Mouse (Mus musculus): ENCODE measurements around the gene Vmn2r19. TPM values are rescaled to one million over a fixed set of nuclear protein-coding genes. Genes with fewer than 3 reads are reported as not detected.

Vmn2r19 gene
- polyA plus RNA-seq (2016; fragmentation: Nextera tagmentation; extraction: Ambion mirVana) = not detected in 2 replicates

DNA sequence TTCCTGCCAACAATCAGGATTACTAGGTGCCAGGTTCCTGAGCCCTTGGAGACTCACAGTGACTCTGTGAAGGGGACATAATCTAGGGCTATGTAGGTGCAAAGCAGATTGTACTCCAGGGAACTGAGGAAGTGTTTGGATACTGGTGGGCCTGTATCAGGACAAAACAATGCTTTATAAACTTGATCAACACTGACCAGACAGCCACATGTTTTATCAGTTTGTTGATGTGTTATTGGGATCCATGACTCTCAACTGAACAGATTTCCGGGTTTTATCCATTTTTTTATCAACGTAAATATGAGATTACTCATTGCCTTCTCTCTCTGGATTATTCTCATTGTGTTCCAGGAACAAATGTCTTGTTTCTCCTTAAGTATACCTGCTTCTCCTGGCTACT is at the start of gene Vmn2r19:
Gene Vmn2r19 (plus strand): TSS at position 301 of the 400 bp plus-strand sequence.
- H3K4me1 ChIP-seq = no peaks in the 10 kb centered on the region
- DNase-seq (ENCODE audit: low spot score) = no peak
- WGBS = 93% methylated on average over 2 of the region's 2 CpGs
- H3K36me3 ChIP-seq (replicated peaks) = no peaks in the 10 kb centered on the region
- no peaks in the 10 kb centered on the region for H3K27me3 ChIP-seq (replicated peaks; ENCODE audit: low read depth, poor library complexity, severe bottlenecking)
- no peaks in the 10 kb centered on the region for H3K9me3 ChIP-seq
- no peak within 1 kb of the TSS for H3K4me3 ChIP-seq
- no peak within 1 kb of the TSS for H3K27ac ChIP-seq (replicated peaks)

DNA sequence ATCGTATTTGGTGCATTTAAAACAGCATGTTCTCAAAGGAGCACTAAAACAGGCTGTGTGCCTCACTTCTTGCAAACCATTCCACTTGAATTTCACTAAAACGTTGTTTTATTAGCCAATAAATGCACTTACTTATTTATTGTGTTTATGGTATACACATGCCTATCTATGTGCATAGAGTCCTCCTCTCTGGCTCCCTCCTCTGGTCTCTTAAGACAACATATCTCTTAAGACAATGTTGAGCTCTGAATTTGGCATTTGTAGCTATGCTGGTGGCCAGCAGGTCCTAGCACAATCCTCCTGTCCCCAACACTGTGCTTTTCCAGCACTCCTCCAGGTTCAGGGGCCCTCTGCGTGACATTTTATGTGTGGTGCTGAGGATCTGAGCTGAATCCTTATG is 49.2 kb upstream of the Vmn2r19 start:
- no peak for DNase-seq (ENCODE audit: low spot score)
- WGBS = 82% methylated on average over 3 of the region's 3 CpGs
- H3K27me3 ChIP-seq (replicated peaks; ENCODE audit: low read depth, poor library complexity, severe bottlenecking) = no peaks in the 10 kb centered on the region
- no peak overlapping the region for H3K27ac ChIP-seq (replicated peaks)
- no peaks in the 10 kb centered on the region for H3K36me3 ChIP-seq (replicated peaks)
- H3K4me1 ChIP-seq = no peaks in the 10 kb centered on the region
- no peaks in the 10 kb centered on the region for H3K9me3 ChIP-seq
- H3K4me3 ChIP-seq = no peak overlapping the region

DNA sequence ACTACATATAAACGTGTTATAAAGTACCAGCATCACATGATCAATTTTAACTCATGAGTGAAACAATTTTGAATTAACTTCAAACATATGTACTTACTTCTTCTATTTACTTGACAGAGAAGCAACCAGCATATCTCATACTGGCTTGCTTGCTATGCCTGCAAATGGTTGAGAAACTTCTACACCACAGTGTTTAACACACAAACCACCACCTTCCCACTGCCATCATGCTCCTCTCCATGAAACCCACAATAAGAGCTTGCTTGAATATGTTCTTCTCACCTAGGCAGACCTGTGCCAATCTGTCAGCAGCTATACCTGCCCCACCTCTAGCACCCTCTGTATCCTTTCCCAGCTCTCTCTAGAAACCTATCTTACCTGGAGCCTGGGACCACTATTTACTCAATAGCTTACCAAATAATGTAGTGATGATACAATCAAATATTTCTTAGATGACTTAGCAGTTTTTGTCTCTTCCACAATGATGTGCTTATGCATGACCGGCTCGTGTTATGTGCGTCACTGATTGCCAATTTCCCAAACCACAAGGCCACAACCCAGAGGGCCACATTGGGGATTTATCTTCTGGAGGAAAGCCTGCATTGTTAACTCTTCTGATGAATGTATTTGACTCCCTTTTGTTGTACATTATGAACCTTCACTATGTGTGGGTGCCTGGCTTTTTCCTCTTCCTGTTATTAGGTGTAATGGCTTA is 48.1 kb upstream of the Vmn2r19 start:
- Histone ChIP-seq H3K36me3 (replicated peaks) (no peaks in the 10 kb centered on the region), H3K27me3 (replicated peaks; ENCODE audit: low read depth, poor library complexity, severe bottlenecking) (no peaks in the 10 kb centered on the region), H3K4me3 (no peak overlapping the region), H3K27ac (replicated peaks) (no peak overlapping the region), H3K9me3 (no peaks in the 10 kb centered on the region), H3K4me1 (no peaks in the 10 kb centered on the region)
- no peak for DNase-seq (ENCODE audit: low spot score)
- 82% methylated on average over 4 of the region's 4 CpGs for WGBS

DNA sequence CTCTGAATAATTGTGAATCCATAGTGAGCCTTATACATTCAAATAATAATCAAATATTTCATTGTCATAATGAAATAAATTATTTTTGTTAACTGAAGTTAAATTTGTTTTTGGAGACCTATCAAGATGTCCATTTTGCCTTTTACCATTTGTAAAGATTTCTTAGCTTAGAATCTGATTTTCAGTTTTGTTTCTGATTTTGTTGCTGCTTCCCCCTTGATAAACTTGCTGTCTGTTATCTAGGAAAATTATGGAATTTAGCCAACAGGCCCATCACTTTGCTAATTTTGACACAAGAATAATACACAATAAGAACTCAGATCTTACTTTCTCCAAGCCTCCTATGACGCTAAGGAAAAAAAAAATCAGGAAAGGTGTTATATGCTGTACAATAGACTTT is 47.3 kb upstream of the Vmn2r19 start:
- Histone ChIP-seq H3K36me3 (replicated peaks) (no peaks in the 10 kb centered on the region), H3K4me1 (no peaks in the 10 kb centered on the region), H3K9me3 (no peaks in the 10 kb centered on the region), H3K27ac (replicated peaks) (no peak overlapping the region), H3K27me3 (replicated peaks; ENCODE audit: low read depth, poor library complexity, severe bottlenecking) (no peaks in the 10 kb centered on the region), H3K4me3 (no peak overlapping the region)
- 90% methylated on average over 1 of the region's 1 CpGs for WGBS
- DNase-seq (ENCODE audit: low spot score) = no peak

DNA sequence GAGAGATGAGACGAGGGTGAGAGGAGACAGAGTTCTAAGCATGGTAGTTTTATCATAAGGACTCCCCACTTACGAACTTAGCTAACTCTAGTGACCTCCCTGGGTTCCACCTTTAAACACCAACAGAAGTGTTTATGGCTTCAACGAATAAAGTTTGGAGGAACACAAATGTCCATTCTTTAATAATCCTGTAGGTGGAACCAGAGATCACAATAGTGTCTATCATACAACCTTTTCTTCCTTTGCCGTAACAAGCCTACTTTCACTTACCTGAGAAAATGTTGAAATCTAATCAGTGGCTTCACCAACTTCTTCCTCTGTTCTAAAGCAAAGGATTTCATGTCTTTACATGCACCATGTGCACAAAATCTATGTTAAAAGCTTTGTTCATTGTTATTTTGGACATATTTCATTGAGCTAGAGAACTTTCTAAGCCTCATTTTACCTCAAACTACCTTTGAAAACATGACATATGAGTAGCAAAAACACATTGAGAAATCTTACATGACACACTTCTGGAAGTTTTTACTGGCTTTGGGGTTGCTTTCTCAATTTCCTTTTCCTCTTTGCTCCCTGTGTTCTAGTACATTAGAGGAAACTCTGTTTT is 46.5 kb upstream of the Vmn2r19 start, which contains the start of gene Clec4d:
Gene Clec4d (plus strand): TSS at position 557 of the 607 bp plus-strand sequence.
- no peak for DNase-seq (ENCODE audit: low spot score)
- no peaks in the 10 kb centered on the region for H3K36me3 ChIP-seq (replicated peaks)
- 73% methylated on average over 4 of the region's 4 CpGs for WGBS
- H3K27ac ChIP-seq (replicated peaks) = no peak within 1 kb of the TSS
- H3K9me3 ChIP-seq = no peaks in the 10 kb centered on the region
- no peak within 1 kb of the TSS for H3K4me3 ChIP-seq
- H3K27me3 ChIP-seq (replicated peaks; ENCODE audit: low read depth, poor library complexity, severe bottlenecking) = no peaks in the 10 kb centered on the region
- H3K4me1 ChIP-seq = no peaks in the 10 kb centered on the region

DNA sequence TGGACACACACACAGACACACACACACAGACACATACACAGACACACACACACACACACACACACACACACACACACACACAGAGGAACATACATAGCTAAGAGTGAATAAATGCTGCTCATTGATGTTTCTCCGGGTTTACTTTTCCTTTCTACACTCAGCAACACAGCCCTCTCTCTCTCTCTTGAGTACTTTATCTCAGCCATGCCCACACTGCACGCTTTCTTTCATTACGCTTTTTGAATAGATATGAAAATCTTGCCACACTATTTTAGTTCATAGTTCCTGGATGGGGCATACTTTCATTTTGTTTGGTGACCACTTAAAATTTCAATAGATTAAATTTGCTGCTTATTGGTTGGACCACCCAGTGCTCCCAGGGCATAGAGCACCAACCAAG is 43.9 kb upstream of the Vmn2r19 start:
- Histone ChIP-seq H3K27me3 (replicated peaks; ENCODE audit: low read depth, poor library complexity, severe bottlenecking) (no peaks in the 10 kb centered on the region), H3K9me3 (no peaks in the 10 kb centered on the region), H3K4me3 (no peak overlapping the region), H3K27ac (replicated peaks) (no peak overlapping the region), H3K36me3 (replicated peaks) (no peaks in the 10 kb centered on the region), H3K4me1 (no peaks in the 10 kb centered on the region)
- no peak for DNase-seq (ENCODE audit: low spot score)
- 88% methylated on average over 3 of the region's 3 CpGs for WGBS

DNA sequence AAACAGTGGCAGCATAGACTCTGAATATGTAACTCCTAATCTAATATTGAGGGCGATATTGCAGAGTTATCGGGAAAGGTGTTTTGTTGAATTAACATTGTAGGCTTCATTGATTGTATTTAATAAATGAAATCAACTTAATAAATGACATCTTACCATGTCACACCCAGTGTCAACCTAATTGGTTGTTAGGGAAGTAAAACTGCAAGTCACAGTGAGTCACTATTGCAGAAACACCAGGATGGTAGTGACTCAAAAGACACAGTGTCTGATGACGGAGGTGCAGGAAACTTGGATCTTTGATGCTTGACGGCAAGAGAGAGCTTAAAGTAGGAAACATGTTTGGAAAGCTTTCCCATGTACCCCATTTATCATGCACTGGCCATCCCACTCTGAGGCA is 42.3 kb upstream of the Vmn2r19 start:
- WGBS = 88% methylated on average over 4 of the region's 4 CpGs
- H3K4me3 ChIP-seq = no peak overlapping the region
- H3K4me1 ChIP-seq = no peaks in the 10 kb centered on the region
- no peak overlapping the region for H3K27ac ChIP-seq (replicated peaks)
- DNase-seq (ENCODE audit: low spot score) = no peak
- no peaks in the 10 kb centered on the region for H3K36me3 ChIP-seq (replicated peaks)
- H3K9me3 ChIP-seq = no peaks in the 10 kb centered on the region
- H3K27me3 ChIP-seq (replicated peaks; ENCODE audit: low read depth, poor library complexity, severe bottlenecking) = no peaks in the 10 kb centered on the region

DNA sequence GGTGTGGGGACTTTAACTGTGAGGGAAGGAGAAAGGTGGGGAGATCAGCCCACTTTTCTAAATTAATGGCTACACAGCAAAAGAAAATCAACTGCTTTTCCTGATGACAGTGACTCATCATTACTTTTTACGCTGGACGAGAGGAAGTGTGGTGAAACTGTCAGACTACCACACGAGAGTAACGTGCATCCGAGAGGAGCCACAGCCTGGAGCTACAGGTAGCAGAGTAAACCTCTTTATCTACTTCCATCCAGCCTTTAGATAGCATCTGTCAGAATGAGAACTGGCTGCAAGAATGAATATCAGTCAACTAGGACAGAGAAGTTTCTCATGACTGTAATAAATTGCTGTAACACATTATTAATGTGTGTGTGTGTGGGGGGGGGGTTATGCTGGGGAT is 41.2 kb upstream of the Vmn2r19 start:
- DNase-seq (ENCODE audit: low spot score) = no peak
- H3K27me3 ChIP-seq (replicated peaks; ENCODE audit: low read depth, poor library complexity, severe bottlenecking) = no peaks in the 10 kb centered on the region
- no peak overlapping the region for H3K27ac ChIP-seq (replicated peaks)
- H3K4me3 ChIP-seq = no peak overlapping the region
- 90% methylated on average over 5 of the region's 5 CpGs for WGBS
- no peaks in the 10 kb centered on the region for H3K36me3 ChIP-seq (replicated peaks)
- H3K4me1 ChIP-seq = no peaks in the 10 kb centered on the region
- no peaks in the 10 kb centered on the region for H3K9me3 ChIP-seq

DNA sequence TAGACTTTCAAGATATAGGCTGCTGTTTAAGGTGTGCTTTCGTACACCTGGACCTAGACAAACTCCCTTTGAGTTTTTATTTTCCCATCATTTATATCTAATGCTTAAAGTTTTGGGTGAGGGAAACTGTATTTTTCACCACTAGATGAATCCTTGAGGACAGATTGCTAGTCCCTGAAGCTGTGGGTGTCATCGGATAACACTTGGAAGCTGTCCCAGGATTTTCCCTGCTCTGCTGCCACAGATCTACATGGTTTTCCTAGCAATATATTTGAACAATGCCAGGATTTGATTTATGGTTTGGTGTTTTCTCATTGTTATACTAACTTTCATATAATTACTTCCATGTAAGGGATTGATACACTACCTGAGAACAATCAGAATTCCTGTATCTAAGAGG is 28.7 kb upstream of the Vmn2r19 start:
- no peaks in the 10 kb centered on the region for H3K27me3 ChIP-seq (replicated peaks; ENCODE audit: low read depth, poor library complexity, severe bottlenecking)
- no peak for DNase-seq (ENCODE audit: low spot score)
- H3K4me1 ChIP-seq = no peaks in the 10 kb centered on the region
- H3K4me3 ChIP-seq = no peak overlapping the region
- no peak overlapping the region for H3K27ac ChIP-seq (replicated peaks)
- peaks cover 6% of the 10 kb centered on the region; the same call in 1 of the 2 replicates for H3K9me3 ChIP-seq
- no peaks in the 10 kb centered on the region for H3K36me3 ChIP-seq (replicated peaks)
- 90% methylated on average over 2 of the region's 2 CpGs for WGBS

DNA sequence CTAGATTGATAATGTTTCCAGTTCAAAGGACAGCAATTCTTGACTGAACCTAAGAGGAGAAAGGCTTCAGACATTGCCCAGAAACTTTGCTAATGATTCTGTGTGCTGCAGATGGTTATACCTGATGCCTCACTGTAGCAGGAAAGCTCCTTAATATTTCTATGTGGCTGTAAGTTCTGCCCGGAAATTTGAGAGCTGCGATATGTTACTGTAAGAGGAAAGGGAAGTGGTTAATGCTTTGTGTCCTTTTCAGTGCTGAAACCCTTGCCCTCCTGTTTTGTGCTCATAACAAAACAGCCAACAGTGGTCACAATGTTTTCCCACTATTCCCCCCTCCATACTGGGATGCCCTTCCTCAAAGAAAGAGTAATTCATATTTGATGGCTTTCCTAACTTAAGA is 21.8 kb upstream of the Vmn2r19 start:
- WGBS = 91% methylated on average over 2 of the region's 2 CpGs
- DNase-seq (ENCODE audit: low spot score) = no peak

DNA sequence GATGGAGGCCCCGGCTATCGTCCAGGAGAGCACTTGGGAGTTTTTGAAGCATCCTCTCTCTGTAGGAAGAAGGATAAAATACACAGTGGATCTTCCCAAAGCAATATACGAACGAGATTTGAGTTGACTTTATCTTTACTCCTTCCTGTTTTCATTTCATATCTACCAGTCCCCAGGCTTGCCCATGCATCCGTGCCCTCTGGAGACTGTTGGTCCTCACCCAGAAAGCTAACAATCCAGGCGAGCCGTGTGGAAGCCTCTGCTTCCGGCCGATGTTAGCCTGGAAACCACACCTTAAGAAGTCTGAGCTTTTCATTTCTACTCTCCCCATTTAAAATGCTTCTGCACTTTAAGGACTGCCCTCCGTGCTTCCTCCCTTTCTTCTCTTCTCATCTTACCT is 19.2 kb upstream of the Vmn2r19 start:
- H3K27me3 ChIP-seq (replicated peaks; ENCODE audit: low read depth, poor library complexity, severe bottlenecking) = no peaks in the 10 kb centered on the region
- no peaks in the 10 kb centered on the region for H3K36me3 ChIP-seq (replicated peaks)
- H3K27ac ChIP-seq (replicated peaks) = no peak overlapping the region
- H3K4me1 ChIP-seq = no peaks in the 10 kb centered on the region
- no peak overlapping the region for H3K4me3 ChIP-seq
- no peaks in the 10 kb centered on the region for H3K9me3 ChIP-seq
- no peak for DNase-seq (ENCODE audit: low spot score)
- WGBS = 85% methylated on average over 10 of the region's 10 CpGs

More for the DNA sequence above, 21.8 kb upstream of the Vmn2r19 start:
- Histone ChIP-seq H3K36me3 (replicated peaks) (no peaks in the 10 kb centered on the region), H3K27ac (replicated peaks) (no peak overlapping the region), H3K4me1 (no peaks in the 10 kb centered on the region), H3K27me3 (replicated peaks; ENCODE audit: low read depth, poor library complexity, severe bottlenecking) (no peaks in the 10 kb centered on the region), H3K4me3 (no peak overlapping the region), H3K9me3 (no peaks in the 10 kb centered on the region)

DNA sequence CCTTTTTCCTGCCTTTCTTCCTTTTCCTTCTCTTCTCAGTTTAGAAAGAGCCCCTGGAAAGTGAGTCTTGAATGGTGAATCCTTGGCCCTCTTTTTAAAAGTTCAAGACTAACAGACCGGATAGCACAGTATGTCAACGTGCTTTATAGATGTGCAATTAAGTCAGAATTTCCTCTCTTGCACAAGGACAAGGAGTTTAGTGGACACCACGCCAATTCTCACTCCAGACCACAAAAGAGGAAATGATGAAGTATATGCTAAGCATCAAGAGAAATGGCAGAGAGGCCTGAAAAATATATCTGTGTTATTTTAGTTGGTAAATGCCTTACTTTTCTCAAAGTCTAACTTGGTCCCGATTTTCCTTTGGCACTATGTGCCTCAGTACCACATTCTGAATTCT is 18.4 kb upstream of the Vmn2r19 start, which contains the start of gene Clec4e:
Gene Clec4e (minus strand): TSS at position 118 of the 400 bp plus-strand sequence.
- 84% methylated on average over 4 of the region's 4 CpGs for WGBS
- no peaks in the 10 kb centered on the region for H3K36me3 ChIP-seq (replicated peaks)
- DNase-seq (ENCODE audit: low spot score) = no peak
- H3K9me3 ChIP-seq = no peaks in the 10 kb centered on the region
- no peak within 1 kb of the TSS for H3K27ac ChIP-seq (replicated peaks)
- H3K4me3 ChIP-seq = no peak within 1 kb of the TSS
- H3K27me3 ChIP-seq (replicated peaks; ENCODE audit: low read depth, poor library complexity, severe bottlenecking) = no peaks in the 10 kb centered on the region
- no peaks in the 10 kb centered on the region for H3K4me1 ChIP-seq

DNA sequence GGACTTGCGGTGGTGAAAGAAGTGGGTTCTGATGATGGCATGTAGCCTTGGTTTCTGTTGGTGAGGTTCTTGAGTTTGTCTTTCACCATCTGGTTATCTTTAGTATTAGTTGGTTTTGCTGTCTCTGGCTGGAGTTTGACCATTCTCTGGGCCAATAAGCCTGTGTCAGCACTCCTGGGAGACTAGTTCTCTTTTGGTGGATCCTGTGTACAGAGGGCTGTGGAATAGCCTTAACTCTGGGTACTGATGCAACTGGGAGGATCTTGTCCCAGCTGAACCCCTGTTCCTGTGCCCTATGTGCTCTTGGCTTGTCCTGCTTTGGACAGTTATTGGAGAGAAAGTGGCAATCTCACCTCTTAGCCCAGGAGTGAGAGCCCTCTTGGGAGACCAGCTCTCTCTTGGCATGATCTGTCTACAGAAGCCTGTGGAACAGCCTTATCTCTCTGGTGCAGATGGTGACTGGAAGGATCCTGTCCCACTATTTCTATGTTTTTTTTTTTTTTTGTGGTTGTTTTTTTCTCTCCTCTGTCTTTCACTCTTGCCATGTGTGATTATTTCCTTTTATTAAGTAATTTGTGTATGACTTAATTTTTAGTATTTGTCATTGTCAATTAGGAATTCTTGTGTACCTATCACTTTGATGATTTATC is 15.3 kb upstream of the Vmn2r19 start:
- Histone ChIP-seq H3K27me3 (replicated peaks; ENCODE audit: low read depth, poor library complexity, severe bottlenecking) (no peaks in the 10 kb centered on the region), H3K4me3 (no peak overlapping the region), H3K36me3 (replicated peaks) (no peaks in the 10 kb centered on the region), H3K9me3 (no peaks in the 10 kb centered on the region), H3K4me1 (no peaks in the 10 kb centered on the region), H3K27ac (replicated peaks) (no peak overlapping the region)
- WGBS = 100% methylated on average over 1 of the region's 1 CpGs
- no peak for DNase-seq (ENCODE audit: low spot score)
